Mouse (Mus musculus): ENCODE data around the gene Rap1a. TPM values are rescaled to one million over a fixed set of nuclear protein-coding genes. Genes with fewer than 3 reads are reported as not detected.

The Rap1a gene
- polyA plus RNA-seq, 2 experiments, result 37.4 to 86.2 TPM

DNA sequence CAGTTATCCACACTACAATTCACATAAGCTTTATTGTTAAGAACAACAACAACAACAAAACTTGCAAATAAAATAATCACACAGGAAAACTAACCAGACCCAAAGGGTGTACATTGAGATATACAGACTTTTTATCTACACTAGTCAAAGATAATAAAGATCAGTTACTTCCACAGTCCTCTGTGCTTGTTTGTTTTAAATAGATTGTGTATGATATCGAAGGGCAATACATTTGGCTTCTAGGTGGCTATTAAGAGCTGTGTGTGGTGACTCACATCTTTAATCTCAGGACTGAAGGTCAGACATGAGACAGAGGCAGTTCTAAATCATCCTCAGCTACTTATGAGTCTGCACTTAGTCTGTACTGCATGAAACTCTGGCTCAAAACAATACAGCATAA is 6.5 kb upstream of the Rap1a start:
- H3K27me3 ChIP-seq (ENCODE audit: control insufficient read depth, insufficient read depth, low read length), result no peaks in the 10 kb centered on the region
- peak; percentile 88 for TF ChIP-seq EP300 (IDR thresholded peaks at IDR 0.05; ENCODE audit: low read depth)
- TF ChIP-seq CTCF (IDR thresholded peaks at IDR 0.05; ENCODE audit: low read depth), result no peak
- no peaks in the 10 kb centered on the region for H3K36me3 ChIP-seq (replicated peaks; ENCODE audit: control insufficient read depth, insufficient read depth, low read depth)
- peaks cover 64 to 66% of the 10 kb centered on the region in 2 experiments for H3K4me1 ChIP-seq (replicated peaks; ENCODE audit: control insufficient read depth in 2 of 2, insufficient read depth in 2 of 2, low read length in 1 of 2)
- DNase-seq (ENCODE audit: low read depth in 3 of 3, low spot score in 3 of 3), result peak in 2 of 3 experiments; percentile 34 to 52
- 9% methylated on average over 1 of the region's 1 CpGs for WGBS (ENCODE audit: insufficient replicate concordance)
- H3K27ac ChIP-seq, result peak overlapping the region; percentile 93
- H3K4me2 ChIP-seq (ENCODE audit: low read depth), result peak overlapping the region; percentile 71
- H3K9me3 ChIP-seq (ENCODE audit: control insufficient read depth, low read length), result no peaks in the 10 kb centered on the region
- H3K9ac ChIP-seq (replicated peaks), result peak overlapping the region; percentile 64
- H3K4me3 ChIP-seq (ENCODE audit: insufficient read depth in 1 of 2, low read depth in 2 of 2, low read length in 2 of 2), result no peak overlapping the region; a peak in 1 of 4 replicates
- ATAC-seq (ENCODE audit: insufficient read depth), result peak; percentile 13; the same call in 1 of the 2 replicates

- Histone ChIP-seq H3K4me3 (ENCODE audit: insufficient read depth in 1 of 2, low read depth in 2 of 2, low read length in 2 of 2) (no peak overlapping the region), H3K27me3 (ENCODE audit: control insufficient read depth, insufficient read depth, low read length) (no peaks in the 10 kb centered on the region), H3K4me1 (replicated peaks; ENCODE audit: control insufficient read depth in 2 of 2, insufficient read depth in 2 of 2, low read length in 1 of 2) (peaks cover 68% of the 10 kb centered on the region in 2 experiments), H3K4me2 (ENCODE audit: low read depth) (peak overlapping the region; percentile 14), H3K27ac (peak overlapping the region; percentile 93; the same call in 1 of the 2 replicates), H3K9ac (replicated peaks) (no peak overlapping the region), H3K36me3 (replicated peaks; ENCODE audit: control insufficient read depth, insufficient read depth, low read depth) (no peaks in the 10 kb centered on the region), H3K9me3 (ENCODE audit: control insufficient read depth, low read length) (no peaks in the 10 kb centered on the region)
- WGBS (ENCODE audit: insufficient replicate concordance), result 69% methylated on average over 11 of the region's 11 CpGs
- DNase-seq (ENCODE audit: low read depth in 3 of 3, low spot score in 3 of 3), result no peak
- TF ChIP-seq EP300 (IDR thresholded peaks at IDR 0.05; ENCODE audit: low read depth) (no peak), CTCF (IDR thresholded peaks at IDR 0.05; ENCODE audit: low read depth) (no peak)
- ATAC-seq (ENCODE audit: insufficient read depth), result no peak
Measured at GRCm38 (mm10) chr3:105806519-105807249, 5.5 kb upstream of the Rap1a start.

- TF ChIP-seq CTCF (IDR thresholded peaks at IDR 0.05; ENCODE audit: low read depth) (no peak), EP300 (IDR thresholded peaks at IDR 0.05; ENCODE audit: low read depth) (no peak)
- no peak overlapping the region for H3K9ac ChIP-seq (replicated peaks)
Measured at GRCm38 (mm10) chr3:105803600-105803999, 2.5 kb upstream of the Rap1a start.

DNA sequence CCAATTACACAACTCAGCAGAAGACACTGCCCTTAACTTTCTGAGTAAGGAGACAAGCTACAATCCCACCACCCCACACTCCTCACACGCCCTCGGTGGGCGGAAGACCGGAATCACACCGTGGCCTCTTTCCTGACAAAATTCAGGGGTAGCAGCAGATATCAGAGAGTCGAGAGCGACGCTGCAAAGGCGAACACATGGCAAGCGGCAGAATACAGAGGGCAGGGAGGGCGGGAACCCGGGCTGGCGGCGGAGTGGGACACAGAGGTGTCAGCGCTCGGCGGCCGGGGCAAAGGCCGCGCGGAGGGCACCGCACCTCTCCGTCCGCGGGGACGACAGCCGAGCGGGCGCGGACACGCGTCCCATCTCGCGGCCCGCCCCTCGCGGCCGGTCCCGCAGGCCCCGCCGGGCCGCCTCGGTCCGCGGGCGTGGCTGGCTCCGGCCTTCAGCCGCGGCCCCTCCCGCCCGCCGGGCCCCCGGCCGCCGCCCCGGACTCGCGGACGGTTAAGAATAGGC is 403 bp downstream of the Rap1a start:
- Histone ChIP-seq H3K9me3 (ENCODE audit: control insufficient read depth, low read length) (no peaks in the 10 kb centered on the region), H3K4me1 (replicated peaks; ENCODE audit: control insufficient read depth in 2 of 2, insufficient read depth in 2 of 2, low read length in 1 of 2) (peaks cover 48 to 50% of the 10 kb centered on the region in 2 experiments), H3K4me2 (ENCODE audit: low read depth) (peak overlapping the region; percentile 83), H3K27ac (peak overlapping the region; percentile 90), H3K9ac (replicated peaks) (peak overlapping the region; percentile 79), H3K36me3 (replicated peaks; ENCODE audit: control insufficient read depth, insufficient read depth, low read depth) (no peaks in the 10 kb centered on the region), H3K27me3 (ENCODE audit: control insufficient read depth, insufficient read depth, low read length) (no peaks in the 10 kb centered on the region), H3K4me3 (ENCODE audit: insufficient read depth in 1 of 2, low read depth in 2 of 2, low read length in 2 of 2) (peak overlapping the region; percentile 79 to 99)
- 0% methylated on average over 40 of the region's 59 CpGs for WGBS (ENCODE audit: insufficient replicate concordance)
- ATAC-seq (ENCODE audit: insufficient read depth), result peak; percentile 80
- TF ChIP-seq EP300 (IDR thresholded peaks at IDR 0.05; ENCODE audit: low read depth) (no peak), CTCF (IDR thresholded peaks at IDR 0.05; ENCODE audit: low read depth) (peak; percentile 15; the same call in 1 of the 2 replicates)
- peak in 2 of 3 experiments; percentile 30 to 36 for DNase-seq (ENCODE audit: low read depth in 3 of 3, low spot score in 3 of 3)

More at GRCm38 (mm10) chr3:105803600-105803999, 2.5 kb upstream of the Rap1a start:
- 53% methylated on average over 11 of the region's 11 CpGs for WGBS (ENCODE audit: insufficient replicate concordance)
- H3K27ac ChIP-seq, result no peak overlapping the region
- H3K4me3 ChIP-seq (ENCODE audit: insufficient read depth in 1 of 2, low read depth in 2 of 2, low read length in 2 of 2), result no peak overlapping the region
- no peak overlapping the region for H3K4me2 ChIP-seq (ENCODE audit: low read depth)
- DNase-seq (ENCODE audit: low read depth in 3 of 3, low spot score in 3 of 3), result no peak
- ATAC-seq (ENCODE audit: insufficient read depth), result no peak
- H3K36me3 ChIP-seq (replicated peaks; ENCODE audit: control insufficient read depth, insufficient read depth, low read depth), result no peaks in the 10 kb centered on the region
- H3K27me3 ChIP-seq (ENCODE audit: control insufficient read depth, insufficient read depth, low read length), result no peaks in the 10 kb centered on the region
- peaks cover 57 to 62% of the 10 kb centered on the region in 2 experiments for H3K4me1 ChIP-seq (replicated peaks; ENCODE audit: control insufficient read depth in 2 of 2, insufficient read depth in 2 of 2, low read length in 1 of 2)
- H3K9me3 ChIP-seq (ENCODE audit: control insufficient read depth, low read length), result no peaks in the 10 kb centered on the region

- H3K9ac ChIP-seq (replicated peaks), result peak overlapping the region; percentile 79
- under 1% methylated on average over 12 of the region's 12 CpGs for WGBS (ENCODE audit: insufficient replicate concordance)
- TF ChIP-seq CTCF (IDR thresholded peaks at IDR 0.05; ENCODE audit: low read depth), result no peak
- TF ChIP-seq EP300 (IDR thresholded peaks at IDR 0.05; ENCODE audit: low read depth), result no peak
- peaks cover 50% of the 10 kb centered on the region in 2 experiments for H3K4me1 ChIP-seq (replicated peaks; ENCODE audit: control insufficient read depth in 2 of 2, insufficient read depth in 2 of 2, low read length in 1 of 2)
- DNase-seq (ENCODE audit: low read depth in 3 of 3, low spot score in 3 of 3) (no peak), ATAC-seq (ENCODE audit: insufficient read depth) (no peak)
- peak overlapping the region; percentile 79 to 99 for H3K4me3 ChIP-seq (ENCODE audit: insufficient read depth in 1 of 2, low read depth in 2 of 2, low read length in 2 of 2)
- no peaks in the 10 kb centered on the region for H3K9me3 ChIP-seq (ENCODE audit: control insufficient read depth, low read length)
- H3K27me3 ChIP-seq (ENCODE audit: control insufficient read depth, insufficient read depth, low read length), result no peaks in the 10 kb centered on the region
- peak overlapping the region; percentile 83 for H3K4me2 ChIP-seq (ENCODE audit: low read depth)
- H3K36me3 ChIP-seq (replicated peaks; ENCODE audit: control insufficient read depth, insufficient read depth, low read depth), result no peaks in the 10 kb centered on the region
- peak overlapping the region; percentile 90 for H3K27ac ChIP-seq
Measured at GRCm38 (mm10) chr3:105800156-105800674, 921 bp downstream of the Rap1a start.

Data from liver, embryonic 14.5 days (tissue).